Mouse (Mus musculus): ENCODE measurements around the gene Olfr691. TPM values are rescaled to one million over a fixed set of nuclear protein-coding genes. Genes with fewer than 3 reads are reported as not detected.
"Not testable (repeated sequence)": the region's sequence is repeated elsewhere in the genome, so short reads cannot be mapped to it uniquely, and the experiment has no call there.

Olfr691 gene
- polyA plus RNA-seq, 1 experiment from 2014 or later: not detected

- not testable (repeated sequence) for ATAC-seq; H3K27ac ChIP-seq; H3K4me2 ChIP-seq; H3K9ac ChIP-seq; H3K4me3 ChIP-seq; H3K27me3 ChIP-seq; H3K9me3 ChIP-seq (replicated peaks); H3K4me1 ChIP-seq; H3K36me3 ChIP-seq (ENCODE audit: poor library complexity, severe bottlenecking)
- WGBS: no CpG with 5 or more reads among the region's 5 CpGs
Observed at GRCm38 (mm10) chr7:105356064-105356463, 14.0 kb upstream of the Olfr691 start.

DNA sequence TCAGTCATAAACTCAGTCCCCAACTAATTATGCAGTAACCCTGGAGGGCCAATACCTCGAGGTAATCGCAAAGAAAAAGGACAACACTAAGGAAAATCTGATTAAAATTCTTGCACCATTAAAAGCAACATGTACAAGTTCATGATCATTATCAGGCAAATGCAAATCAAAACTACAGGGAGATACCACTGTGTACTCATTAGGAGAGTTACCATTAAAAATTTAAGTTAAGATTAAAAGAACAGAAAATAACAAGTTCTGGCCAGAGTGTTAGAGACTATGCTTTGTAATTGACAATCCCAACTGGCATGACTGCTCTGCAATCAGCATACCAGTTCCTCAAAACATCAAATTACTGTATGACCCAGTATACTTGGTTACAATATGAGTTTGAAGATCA is 682 bp upstream of the Olfr691 start:
- WGBS: 79% methylated on average over 2 of the region's 2 CpGs

GRCm38 (mm10) chr7:105334004-105334403 is 8.1 kb downstream of the Olfr691 start, which contains the start of gene Olfr690:
Olfr690 (minus strand) TSS chr7:105334104.
- Histone ChIP-seq H3K9ac (no peak within 1 kb of the TSS), H3K4me2 (no peak within 1 kb of the TSS), H3K9me3 (replicated peaks) (no peaks in the 10 kb centered on the region), H3K4me3 (no peak within 1 kb of the TSS), H3K4me1 (no peaks in the 10 kb centered on the region), H3K27ac (no peak within 1 kb of the TSS), H3K36me3 (ENCODE audit: poor library complexity, severe bottlenecking) (no peaks in the 10 kb centered on the region), H3K27me3 (no peaks in the 10 kb centered on the region)
- WGBS: 82% methylated on average over 1 of the region's 1 CpGs
- no peak for ATAC-seq

More for the DNA sequence above, 682 bp upstream of the Olfr691 start:
- no peak for ATAC-seq
- H3K4me2 ChIP-seq: no peak overlapping the region
- H3K27me3 ChIP-seq: no peaks in the 10 kb centered on the region
- no peak overlapping the region for H3K27ac ChIP-seq
- no peak overlapping the region for H3K9ac ChIP-seq
- no peaks in the 10 kb centered on the region for H3K4me1 ChIP-seq
- no peaks in the 10 kb centered on the region for H3K36me3 ChIP-seq (ENCODE audit: poor library complexity, severe bottlenecking)
- no peaks in the 10 kb centered on the region for H3K9me3 ChIP-seq (replicated peaks)
- no peak overlapping the region for H3K4me3 ChIP-seq

DNA sequence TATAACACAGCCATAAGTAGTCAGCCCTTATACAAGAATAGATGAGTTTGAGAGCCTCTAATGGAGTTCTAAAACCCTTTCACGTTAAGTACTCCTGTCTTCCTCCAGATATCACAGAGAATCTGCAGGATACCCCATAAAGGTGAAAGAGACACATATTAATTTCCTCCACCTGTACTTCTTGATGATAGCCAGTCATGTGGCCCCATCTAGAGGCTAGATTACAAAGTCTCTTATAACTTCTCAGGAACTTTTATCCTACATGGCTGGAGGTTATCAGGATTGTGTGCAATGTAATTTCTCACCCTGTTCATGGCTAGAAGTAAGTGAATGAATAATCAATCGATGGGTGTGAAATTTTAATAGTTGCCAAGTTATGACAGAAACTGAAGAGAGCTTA is 16.8 kb downstream of the Olfr691 start:
- no peaks in the 10 kb centered on the region for H3K4me1 ChIP-seq
- whole genome bisulfite sequencing: 75% methylated on average over 2 of the region's 2 CpGs
- no peak overlapping the region for H3K4me2 ChIP-seq
- no peak for ATAC-seq
- H3K4me3 ChIP-seq: no peak overlapping the region
- H3K36me3 ChIP-seq (ENCODE audit: poor library complexity, severe bottlenecking): no peaks in the 10 kb centered on the region
- H3K27ac ChIP-seq: no peak overlapping the region
- no peaks in the 10 kb centered on the region for H3K27me3 ChIP-seq
- no peaks in the 10 kb centered on the region for H3K9me3 ChIP-seq (replicated peaks)
- no peak overlapping the region for H3K9ac ChIP-seq

- no peaks in the 10 kb centered on the region for H3K4me1 ChIP-seq
- no peak within 1 kb of the TSS for H3K9ac ChIP-seq
- H3K27ac ChIP-seq: no peak within 1 kb of the TSS
- H3K9me3 ChIP-seq (replicated peaks): no peaks in the 10 kb centered on the region
- H3K36me3 ChIP-seq (ENCODE audit: poor library complexity, severe bottlenecking): no peaks in the 10 kb centered on the region
- no peak for ATAC-seq
- H3K4me2 ChIP-seq: no peak within 1 kb of the TSS
- H3K27me3 ChIP-seq: no peaks in the 10 kb centered on the region
- whole genome bisulfite sequencing: 95% methylated on average over 1 of the region's 1 CpGs
- no peak within 1 kb of the TSS for H3K4me3 ChIP-seq
Observed at GRCm38 (mm10) chr7:105310865-105311264, 31.2 kb downstream of the Olfr691 start, which contains the start of gene Olfr689. Olfr689 (plus strand) TSS chr7:105311165.

DNA sequence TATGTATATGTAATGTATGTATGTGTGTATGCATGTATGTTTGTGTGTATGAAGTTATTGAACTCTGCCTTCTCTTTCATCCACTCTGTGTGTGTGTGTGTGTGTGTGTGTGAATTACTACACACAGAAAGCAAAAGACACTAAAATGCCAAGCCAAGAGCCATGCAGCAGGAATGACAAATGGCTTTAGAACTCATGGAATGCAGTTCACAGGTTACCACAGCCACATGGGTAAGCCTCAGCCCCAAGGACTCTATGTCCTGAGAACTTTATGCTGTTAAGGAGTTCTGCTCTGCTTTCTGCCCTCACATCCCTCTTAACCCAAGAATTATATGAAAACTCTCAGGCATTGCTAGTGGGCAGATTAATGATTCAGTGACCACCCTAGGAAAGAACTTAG is 52.0 kb downstream of the Olfr691 start:
- H3K9me3 ChIP-seq (replicated peaks): no peaks in the 10 kb centered on the region
- no peaks in the 10 kb centered on the region for H3K4me1 ChIP-seq
- no peak for ATAC-seq
- H3K27me3 ChIP-seq: no peaks in the 10 kb centered on the region
- H3K27ac ChIP-seq: no peak overlapping the region
- no peak overlapping the region for H3K9ac ChIP-seq
- H3K36me3 ChIP-seq (ENCODE audit: poor library complexity, severe bottlenecking): no peaks in the 10 kb centered on the region
- H3K4me2 ChIP-seq: no peak overlapping the region
- H3K4me3 ChIP-seq: no peak overlapping the region

- 78% methylated on average over 6 of the region's 6 CpGs for WGBS
Observed at GRCm38 (mm10) chr7:105287795-105288194, 54.3 kb downstream of the Olfr691 start, which contains the start of gene Olfr688. Olfr688 (plus strand) TSS chr7:105288095.

More at GRCm38 (mm10) chr7:105287795-105288194, 54.3 kb downstream of the Olfr691 start, which contains the start of gene Olfr688:
- Histone ChIP-seq H3K27me3 (no peaks in the 10 kb centered on the region), H3K4me2 (no peak within 1 kb of the TSS), H3K9me3 (replicated peaks) (no peaks in the 10 kb centered on the region), H3K9ac (no peak within 1 kb of the TSS), H3K4me3 (no peak within 1 kb of the TSS), H3K4me1 (no peaks in the 10 kb centered on the region), H3K36me3 (ENCODE audit: poor library complexity, severe bottlenecking) (no peaks in the 10 kb centered on the region), H3K27ac (no peak within 1 kb of the TSS)
- ATAC-seq: no peak

Other genes starting within 250 kb of the Olfr691 start
- gene Olfr680-ps1, start 249.5 kb downstream of the Olfr691 start, polyA plus RNA-seq (2015; fragmentation: Nextera tagmentation; extraction: Ambion mirVana): not detected in 2 replicates
- not detected in 2 replicates for gene Olfr681, start 225.4 kb downstream of the Olfr691 start, polyA plus RNA-seq (2015; fragmentation: Nextera tagmentation; extraction: Ambion mirVana)
- gene Olfr683, start 195.3 kb downstream of the Olfr691 start, polyA plus RNA-seq (2015; fragmentation: Nextera tagmentation; extraction: Ambion mirVana): not detected in 2 replicates
- not detected in 2 replicates for gene Olfr684, start 178.6 kb downstream of the Olfr691 start, polyA plus RNA-seq (2015; fragmentation: Nextera tagmentation; extraction: Ambion mirVana)
- gene Olfr685, start 156.3 kb downstream of the Olfr691 start, polyA plus RNA-seq (2015; fragmentation: Nextera tagmentation; extraction: Ambion mirVana): not detected in 2 replicates
- not detected in 2 replicates for gene Olfr686, start 134.8 kb downstream of the Olfr691 start, polyA plus RNA-seq (2015; fragmentation: Nextera tagmentation; extraction: Ambion mirVana)
- gene Olfr688, start 54.2 kb downstream of the Olfr691 start, polyA plus RNA-seq (2015; fragmentation: Nextera tagmentation; extraction: Ambion mirVana): not detected in 2 replicates
- gene Olfr689, start 31.1 kb downstream of the Olfr691 start, polyA plus RNA-seq (2015; fragmentation: Nextera tagmentation; extraction: Ambion mirVana): not detected in 2 replicates
- gene Olfr690, start 8.2 kb downstream of the Olfr691 start, polyA plus RNA-seq (2015; fragmentation: Nextera tagmentation; extraction: Ambion mirVana): not detected in 2 replicates
- not detected in 2 replicates for gene Olfr692, start 26.0 kb upstream of the Olfr691 start, polyA plus RNA-seq (2015; fragmentation: Nextera tagmentation; extraction: Ambion mirVana)
- not detected in 2 replicates for gene Gm5901, start 32.8 kb upstream of the Olfr691 start, polyA plus RNA-seq (2015; fragmentation: Nextera tagmentation; extraction: Ambion mirVana)
- gene Fam160a2, start 57.8 kb upstream of the Olfr691 start, polyA plus RNA-seq (2015; fragmentation: Nextera tagmentation; extraction: Ambion mirVana): 44.9 and 45.5 TPM in 2 replicates
- gene Cnga4, start 62.3 kb upstream of the Olfr691 start, polyA plus RNA-seq (2015; fragmentation: Nextera tagmentation; extraction: Ambion mirVana): not detected in 2 replicates
- gene Cckbr, start 83.5 kb upstream of the Olfr691 start, polyA plus RNA-seq (2015; fragmentation: Nextera tagmentation; extraction: Ambion mirVana): 0.21 and 0.57 TPM in 2 replicates
- gene Cavin3, start 140.0 kb upstream of the Olfr691 start, polyA plus RNA-seq (2015; fragmentation: Nextera tagmentation; extraction: Ambion mirVana): 18.2 and 19.7 TPM in 2 replicates
- gene Smpd1, start 212.1 kb upstream of the Olfr691 start, polyA plus RNA-seq (2015; fragmentation: Nextera tagmentation; extraction: Ambion mirVana): 48.5 and 53.9 TPM in 2 replicates
- gene Apbb1, start 239.4 kb upstream of the Olfr691 start, polyA plus RNA-seq (2015; fragmentation: Nextera tagmentation; extraction: Ambion mirVana): 186 and 199 TPM in 2 replicates

All from forebrain, embryonic 13.5 days (tissue).